Mouse (Mus musculus): Measurements from ENCODE around the gene Lce1f. TPM values are rescaled to one million over a fixed set of nuclear protein-coding genes. Genes with fewer than 3 reads are reported as not detected.
"Not testable (repeated sequence)": the region's sequence is repeated elsewhere in the genome, so short reads cannot be mapped to it uniquely, and the experiment has no call there.

Gene Lce1f
- polyA plus RNA-seq (2015; fragmentation: Nextera tagmentation; extraction: Ambion mirVana): not detected in 2 replicates

DNA sequence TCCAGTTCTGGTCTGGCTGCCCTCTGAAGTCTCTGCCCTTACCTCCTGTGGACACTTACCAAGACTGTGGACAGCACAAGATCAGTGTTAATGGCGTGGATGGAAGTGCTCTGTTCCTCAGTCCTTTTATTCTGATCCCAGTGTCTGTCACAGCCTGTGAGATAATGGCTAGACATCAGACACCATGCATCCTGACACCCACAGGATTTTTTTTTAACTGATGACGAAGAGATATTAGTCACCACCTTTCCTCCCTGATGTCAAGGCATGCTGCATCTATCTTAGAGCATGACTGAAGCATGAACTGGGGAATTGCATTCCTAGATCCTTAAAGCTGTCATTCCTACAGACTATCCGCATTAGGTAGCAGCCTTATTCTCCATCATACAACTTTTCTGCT lies at the start of gene Lce1f:
TSS of gene Lce1f (minus strand) at position 101 of the 400 bp plus-strand sequence.
- Histone ChIP-seq H3K27ac (replicated peaks) (no peak within 1 kb of the TSS), H3K9me3 (replicated peaks) (no peaks in the 10 kb centered on the region), H3K4me1 (replicated peaks) (no peaks in the 10 kb centered on the region), H3K36me3 (replicated peaks) (no peaks in the 10 kb centered on the region), H3K4me2 (no peak within 1 kb of the TSS), H3K4me3 (replicated peaks) (no peak within 1 kb of the TSS), H3K9ac (no peak within 1 kb of the TSS), H3K27me3 (no peaks in the 10 kb centered on the region)
- ATAC-seq (ENCODE audit: insufficient read depth): no peak
- WGBS (ENCODE audit: insufficient replicate concordance): 41% methylated on average over 3 of the region's 3 CpGs

DNA sequence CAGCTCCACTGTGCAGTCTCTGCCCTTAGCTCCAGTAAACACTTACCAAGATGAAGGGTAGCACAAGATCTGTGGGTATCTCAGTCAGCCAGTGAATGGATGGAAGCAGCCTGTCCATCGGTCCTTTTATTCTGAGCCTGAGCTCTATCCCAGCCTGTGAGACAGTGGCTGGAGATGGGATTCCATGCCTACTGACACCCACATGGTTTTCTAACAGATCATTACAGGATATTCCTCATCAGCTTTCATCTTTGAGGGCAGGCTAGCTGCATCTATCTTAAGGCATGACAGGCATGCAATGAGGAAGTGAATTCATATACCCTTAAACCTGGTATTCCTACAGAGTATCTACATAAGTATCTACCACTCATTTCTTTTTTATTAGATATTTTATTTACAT lies 44.8 kb upstream of the Lce1f start, which contains the start of gene Lce1h:
TSS of gene Lce1h (minus strand) at position 101 of the 400 bp plus-strand sequence.
- Histone ChIP-seq H3K27ac (replicated peaks) (no peak within 1 kb of the TSS), H3K9ac (no peak within 1 kb of the TSS), H3K4me1 (replicated peaks) (no peaks in the 10 kb centered on the region), H3K9me3 (replicated peaks) (no peaks in the 10 kb centered on the region), H3K27me3 (no peaks in the 10 kb centered on the region), H3K4me3 (replicated peaks) (no peak within 1 kb of the TSS), H3K36me3 (replicated peaks) (no peaks in the 10 kb centered on the region), H3K4me2 (no peak within 1 kb of the TSS)
- whole genome bisulfite sequencing (ENCODE audit: insufficient replicate concordance): 69% methylated on average over 1 of the region's 1 CpGs
- ATAC-seq (ENCODE audit: insufficient read depth): no peak

DNA sequence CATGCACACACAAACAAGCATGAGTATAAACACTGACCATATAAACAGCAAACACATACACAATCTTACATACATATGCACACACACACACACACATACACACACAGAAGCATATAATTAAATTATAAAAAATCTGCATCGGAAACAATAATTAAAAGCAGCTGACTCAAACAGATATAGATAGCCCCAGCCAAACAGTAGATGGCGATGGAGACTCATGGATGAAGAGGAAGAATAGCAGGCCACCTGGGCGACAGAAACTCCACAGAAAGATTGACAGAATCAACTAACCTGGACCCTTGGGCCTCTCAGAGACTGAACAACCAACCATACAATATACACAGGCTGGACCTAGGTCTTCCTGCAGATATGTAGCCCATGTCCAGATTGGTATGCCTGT lies 33.0 kb upstream of the Lce1f start:
- Histone ChIP-seq H3K9ac (no peak overlapping the region), H3K4me3 (replicated peaks) (no peak overlapping the region), H3K4me2 (no peak overlapping the region), H3K36me3 (replicated peaks) (no peaks in the 10 kb centered on the region), H3K27ac (replicated peaks) (no peak overlapping the region), H3K4me1 (replicated peaks) (no peaks in the 10 kb centered on the region), H3K27me3 (no peaks in the 10 kb centered on the region), H3K9me3 (replicated peaks) (no peaks in the 10 kb centered on the region)
- no peak for ATAC-seq (ENCODE audit: insufficient read depth)
- WGBS (ENCODE audit: insufficient replicate concordance): 37% methylated on average over 3 of the region's 3 CpGs

DNA sequence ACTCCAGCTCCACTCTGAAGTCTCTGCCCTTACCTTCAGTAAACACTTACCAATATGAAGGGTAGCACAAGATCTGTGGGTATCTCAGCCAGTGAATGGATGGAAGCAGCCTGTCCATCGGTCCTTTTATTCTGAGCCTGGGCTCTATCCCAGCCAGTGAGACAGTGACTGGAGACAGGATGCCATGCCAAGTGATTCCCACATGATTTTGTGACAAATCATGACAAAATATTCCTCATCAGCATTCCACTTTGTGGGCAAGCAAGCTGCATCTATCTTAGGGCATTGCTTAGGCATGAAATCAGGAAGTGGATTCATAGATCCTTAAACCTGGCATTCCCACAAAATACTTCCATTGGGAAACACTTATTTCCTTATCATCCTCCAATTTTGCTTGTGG lies 32.1 kb upstream of the Lce1f start, which contains the start of gene Lce1g:
TSS of gene Lce1g (minus strand) at position 101 of the 400 bp plus-strand sequence.
- H3K9me3 ChIP-seq (replicated peaks): no peaks in the 10 kb centered on the region
- no peaks in the 10 kb centered on the region for H3K4me1 ChIP-seq (replicated peaks)
- H3K4me2 ChIP-seq: no peak within 1 kb of the TSS
- no peak within 1 kb of the TSS for H3K27ac ChIP-seq (replicated peaks)
- 59% methylated on average over 1 of the region's 1 CpGs for WGBS (ENCODE audit: insufficient replicate concordance)
- no peak within 1 kb of the TSS for H3K9ac ChIP-seq
- no peaks in the 10 kb centered on the region for H3K36me3 ChIP-seq (replicated peaks)
- ATAC-seq (ENCODE audit: insufficient read depth): no peak
- no peak within 1 kb of the TSS for H3K4me3 ChIP-seq (replicated peaks)
- no peaks in the 10 kb centered on the region for H3K27me3 ChIP-seq

DNA sequence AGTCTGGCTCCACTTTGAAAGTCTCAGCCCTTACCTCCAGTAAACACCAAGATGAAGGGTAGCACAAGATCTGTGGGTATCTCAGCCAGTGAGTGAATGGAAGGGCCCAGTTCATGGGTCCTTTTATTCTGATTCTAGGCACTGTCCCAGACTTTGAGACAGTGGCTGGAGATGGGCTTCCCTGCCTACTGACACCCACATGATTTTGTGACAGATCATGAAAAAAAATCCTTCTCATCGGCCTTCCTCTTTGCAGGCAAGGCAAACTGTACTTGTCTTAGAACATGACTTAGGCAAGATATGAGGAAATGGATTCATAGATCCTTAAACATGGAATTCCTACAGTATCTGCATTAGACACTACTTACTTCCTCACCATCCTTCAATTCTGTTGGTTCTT lies 18.8 kb upstream of the Lce1f start, which contains the start of gene Gm38119:
TSS of gene Gm38119 (minus strand) at position 101 of the 400 bp plus-strand sequence.
- no peaks in the 10 kb centered on the region for H3K9me3 ChIP-seq (replicated peaks)
- no peak for ATAC-seq (ENCODE audit: insufficient read depth)
- WGBS (ENCODE audit: insufficient replicate concordance): 40% methylated on average over 1 of the region's 1 CpGs
- no peak within 1 kb of the TSS for H3K9ac ChIP-seq
- H3K27me3 ChIP-seq: no peaks in the 10 kb centered on the region
- no peak within 1 kb of the TSS for H3K4me2 ChIP-seq
- no peak within 1 kb of the TSS for H3K27ac ChIP-seq (replicated peaks)
- H3K36me3 ChIP-seq (replicated peaks): no peaks in the 10 kb centered on the region
- H3K4me3 ChIP-seq (replicated peaks): no peak within 1 kb of the TSS
- H3K4me1 ChIP-seq (replicated peaks): no peaks in the 10 kb centered on the region

DNA sequence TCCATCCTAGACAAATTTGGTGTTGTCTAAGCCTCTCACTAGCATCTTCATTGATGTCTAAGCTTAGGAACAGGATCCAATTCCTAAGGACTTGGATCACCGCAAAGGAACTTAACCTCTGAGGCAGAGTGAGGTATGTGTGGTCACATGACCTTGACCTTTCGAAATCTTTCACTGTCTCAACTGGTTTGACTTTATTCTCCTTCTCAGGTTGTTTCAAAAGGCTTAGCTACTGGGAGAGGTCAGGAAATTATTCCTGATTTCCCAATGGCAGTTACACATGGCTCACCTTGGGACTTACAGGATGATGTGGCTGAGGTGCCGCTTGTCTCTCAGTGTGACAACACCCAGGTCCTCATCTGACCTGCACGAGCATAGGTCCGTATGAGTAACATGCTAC lies 2.5 kb upstream of the Lce1f start:
- no peak overlapping the region for H3K4me2 ChIP-seq
- no peaks in the 10 kb centered on the region for H3K9me3 ChIP-seq (replicated peaks)
- no peaks in the 10 kb centered on the region for H3K4me1 ChIP-seq (replicated peaks)
- H3K27ac ChIP-seq (replicated peaks): no peak overlapping the region
- no peak overlapping the region for H3K4me3 ChIP-seq (replicated peaks)
- H3K36me3 ChIP-seq (replicated peaks): no peaks in the 10 kb centered on the region
- ATAC-seq (ENCODE audit: insufficient read depth): no peak
- H3K9ac ChIP-seq: no peak overlapping the region
- 69% methylated on average over 5 of the region's 5 CpGs for WGBS (ENCODE audit: insufficient replicate concordance)
- H3K27me3 ChIP-seq: no peaks in the 10 kb centered on the region

DNA sequence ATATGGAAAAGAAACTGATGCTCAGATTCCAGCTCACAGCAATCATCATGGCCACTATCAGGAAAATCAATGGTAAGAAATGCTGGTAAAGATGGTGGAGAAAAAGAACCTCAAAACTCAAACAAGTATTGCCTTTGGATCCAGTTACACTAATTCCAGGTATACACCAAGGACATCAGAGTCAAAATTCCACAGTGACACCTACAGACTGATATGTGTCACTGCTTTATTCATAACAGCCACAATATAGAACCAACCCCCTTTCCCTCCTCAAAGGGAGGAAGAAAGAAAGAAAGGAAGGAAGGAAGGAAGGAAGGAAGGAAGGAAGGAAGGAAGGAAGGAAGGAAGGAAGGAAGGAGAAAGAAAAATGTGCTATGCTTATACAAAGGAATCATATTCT lies 5.0 kb downstream of the Lce1f start:
- no peaks in the 10 kb centered on the region for H3K4me1 ChIP-seq (replicated peaks)
- no peaks in the 10 kb centered on the region for H3K36me3 ChIP-seq (replicated peaks)
- H3K27ac ChIP-seq (replicated peaks): no peak overlapping the region
- no peaks in the 10 kb centered on the region for H3K27me3 ChIP-seq
- H3K9ac ChIP-seq: no peak overlapping the region
- H3K4me3 ChIP-seq (replicated peaks): no peak overlapping the region
- H3K4me2 ChIP-seq: no peak overlapping the region
- ATAC-seq (ENCODE audit: insufficient read depth): no peak
- H3K9me3 ChIP-seq (replicated peaks): no peaks in the 10 kb centered on the region

DNA sequence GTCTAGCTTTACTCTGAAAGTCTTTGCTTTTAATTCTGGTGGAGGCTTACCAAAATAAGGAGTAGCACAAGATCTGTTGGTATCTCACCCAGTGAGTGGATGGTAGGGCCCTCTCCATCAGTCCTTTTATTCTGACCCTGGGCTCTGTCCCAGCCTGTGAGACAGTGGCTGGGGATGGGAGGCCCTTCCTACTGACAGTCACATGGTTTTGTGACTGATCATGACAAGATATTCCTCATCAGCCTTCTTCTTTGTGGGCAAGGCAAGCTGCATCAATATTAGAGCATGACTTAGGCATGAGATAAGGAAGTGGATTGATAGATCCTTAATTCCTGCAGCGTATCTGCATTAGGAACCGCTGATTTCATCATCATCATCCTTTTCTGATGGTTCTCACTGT lies 11.2 kb downstream of the Lce1f start, which contains the start of gene Lce1e:
TSS of gene Lce1e (minus strand) at position 101 of the 400 bp plus-strand sequence.
- Histone ChIP-seq H3K36me3 (replicated peaks) (no peaks in the 10 kb centered on the region), H3K9ac (no peak within 1 kb of the TSS), H3K4me3 (replicated peaks) (no peak within 1 kb of the TSS), H3K27me3 (no peaks in the 10 kb centered on the region), H3K9me3 (replicated peaks) (no peaks in the 10 kb centered on the region), H3K27ac (replicated peaks) (no peak within 1 kb of the TSS), H3K4me1 (replicated peaks) (no peaks in the 10 kb centered on the region), H3K4me2 (no peak within 1 kb of the TSS)
- 62% methylated on average over 2 of the region's 2 CpGs for WGBS (ENCODE audit: insufficient replicate concordance)
- ATAC-seq (ENCODE audit: insufficient read depth): no peak

DNA sequence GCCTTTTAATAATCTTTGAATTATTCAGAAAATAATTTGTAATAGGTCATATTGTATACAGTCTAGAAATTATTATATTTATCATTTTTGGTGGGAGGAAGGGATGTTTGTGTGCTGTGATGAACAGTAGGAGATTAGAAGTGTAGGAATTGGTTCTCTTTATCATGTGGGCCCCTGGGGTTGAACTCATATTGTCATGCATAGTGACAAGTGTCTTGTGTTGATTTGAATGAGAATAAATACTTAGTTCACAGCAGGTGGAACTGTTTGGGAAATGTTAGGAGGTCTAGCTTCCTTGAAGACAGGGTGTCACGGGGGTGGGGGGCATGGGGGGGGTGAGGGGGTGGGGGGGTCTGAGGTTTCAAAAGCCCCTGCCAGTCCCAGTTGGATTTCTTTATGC lies 25.5 kb downstream of the Lce1f start:
- no peaks in the 10 kb centered on the region for H3K9me3 ChIP-seq (replicated peaks)

DNA sequence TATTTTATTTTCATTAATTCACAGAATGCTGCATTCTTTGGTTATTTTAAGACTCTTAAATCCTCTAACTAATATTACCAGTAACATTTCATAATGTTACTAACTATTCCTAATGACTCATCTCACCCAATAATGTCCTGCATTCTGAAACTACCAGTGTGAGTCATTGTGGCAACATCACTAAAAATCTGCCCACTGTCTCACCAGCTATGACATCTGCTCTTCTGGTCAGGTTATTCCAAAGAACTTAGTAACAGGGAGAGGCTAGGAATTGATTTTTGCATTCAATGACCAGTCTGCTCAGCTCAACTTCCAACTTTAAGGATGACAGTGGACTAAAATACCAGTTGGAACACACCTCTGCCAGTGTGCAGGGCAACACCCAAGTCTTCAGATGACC lies 28.5 kb downstream of the Lce1f start:
- Histone ChIP-seq H3K4me1 (replicated peaks) (no peaks in the 10 kb centered on the region), H3K27me3 (no peaks in the 10 kb centered on the region), H3K36me3 (replicated peaks) (no peaks in the 10 kb centered on the region), H3K27ac (replicated peaks) (no peak overlapping the region), H3K4me2 (no peak overlapping the region), H3K9me3 (replicated peaks) (no peaks in the 10 kb centered on the region), H3K4me3 (replicated peaks) (no peak overlapping the region), H3K9ac (no peak overlapping the region)
- ATAC-seq (ENCODE audit: insufficient read depth): no peak

More for the DNA sequence above, 25.5 kb downstream of the Lce1f start:
- no peak overlapping the region for H3K27ac ChIP-seq (replicated peaks)
- WGBS (ENCODE audit: insufficient replicate concordance): 21% methylated on average over 1 of the region's 1 CpGs
- no peak overlapping the region for H3K9ac ChIP-seq
- H3K4me2 ChIP-seq: no peak overlapping the region
- no peaks in the 10 kb centered on the region for H3K27me3 ChIP-seq
- no peak for ATAC-seq (ENCODE audit: insufficient read depth)
- H3K4me1 ChIP-seq (replicated peaks): no peaks in the 10 kb centered on the region
- H3K36me3 ChIP-seq (replicated peaks): no peaks in the 10 kb centered on the region
- H3K4me3 ChIP-seq (replicated peaks): no peak overlapping the region

DNA sequence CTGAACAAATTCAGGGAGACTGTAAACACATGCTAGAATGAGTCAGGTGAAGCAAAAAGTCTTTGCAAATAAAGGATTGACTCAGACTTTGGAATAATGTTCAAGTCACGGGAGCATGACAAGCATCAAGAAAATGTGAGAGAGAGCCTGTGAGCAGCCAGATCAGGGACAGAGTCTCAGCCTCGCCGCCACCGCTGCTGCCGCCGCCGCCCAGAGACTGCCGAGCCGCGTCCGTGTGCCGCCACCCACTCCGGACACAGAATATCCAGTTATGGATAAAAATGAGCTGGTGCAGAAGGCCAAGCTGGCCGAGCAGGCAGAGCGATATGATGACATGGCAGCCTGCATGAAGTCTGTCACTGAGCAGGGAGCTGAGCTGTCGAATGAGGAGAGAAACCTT lies 31.0 kb downstream of the Lce1f start:
- 66% methylated on average over 16 of the region's 16 CpGs for WGBS (ENCODE audit: insufficient replicate concordance)
- H3K4me1 ChIP-seq (replicated peaks): not testable (repeated sequence)

DNA sequence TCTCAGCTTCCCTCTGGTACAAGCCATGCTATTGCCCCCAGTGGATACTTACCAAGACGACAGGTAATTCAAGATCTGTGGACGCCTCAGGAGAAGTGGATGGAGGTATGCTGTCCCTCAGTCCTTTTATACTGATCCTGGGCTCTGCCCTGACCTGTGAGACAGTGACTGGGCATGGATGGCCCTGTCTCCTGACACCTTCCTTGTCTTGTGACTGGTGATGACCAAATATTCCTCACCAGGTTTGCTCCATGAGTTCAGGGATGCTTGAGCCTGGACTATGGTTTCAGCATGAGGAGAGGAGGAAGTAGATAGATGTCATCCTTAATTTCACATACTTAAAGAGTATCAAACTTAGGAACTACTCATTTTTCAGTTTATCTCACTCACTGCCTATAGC lies 33.0 kb downstream of the Lce1f start, which contains the start of gene Lce1d:
TSS of gene Lce1d (minus strand) at position 101 of the 400 bp plus-strand sequence.
- H3K36me3 ChIP-seq (replicated peaks): no peaks in the 10 kb centered on the region
- no peak for ATAC-seq (ENCODE audit: insufficient read depth)
- H3K9me3 ChIP-seq (replicated peaks): no peaks in the 10 kb centered on the region
- H3K4me1 ChIP-seq (replicated peaks): no peaks in the 10 kb centered on the region
- H3K4me2 ChIP-seq: no peak within 1 kb of the TSS
- H3K9ac ChIP-seq: no peak within 1 kb of the TSS
- WGBS (ENCODE audit: insufficient replicate concordance): 45% methylated on average over 2 of the region's 2 CpGs
- H3K27ac ChIP-seq (replicated peaks): no peak within 1 kb of the TSS
- no peaks in the 10 kb centered on the region for H3K27me3 ChIP-seq
- no peak within 1 kb of the TSS for H3K4me3 ChIP-seq (replicated peaks)

More for the DNA sequence above, 31.0 kb downstream of the Lce1f start:
- not testable (repeated sequence) for H3K27ac ChIP-seq (replicated peaks); H3K9me3 ChIP-seq (replicated peaks); H3K4me3 ChIP-seq (replicated peaks); H3K36me3 ChIP-seq (replicated peaks); H3K9ac ChIP-seq; H3K4me2 ChIP-seq; H3K27me3 ChIP-seq; ATAC-seq (ENCODE audit: insufficient read depth)
